Mouse (Mus musculus) hindbrain, embryonic 15.5 days (tissue): ENCODE measurements around the gene Cnot10. TPM values are rescaled to one million over a fixed set of nuclear protein-coding genes. Genes with fewer than 3 reads are reported as not detected.

Experiments
- ATAC-seq: fragments of 200-750 bp; cut with Nextera tagmentation; 2 replicates; pipeline ENCODE4 v1.8.0; 2017; ENCODE audit warnings: low read depth, moderate number of reproducible peaks, moderate TSS enrichment; ENCODE audit not compliant: low FRiP score
- H3K27ac ChIP-seq: fragments of 300-500 bp; sonication (generic); replicated peaks from 2 replicates; pipeline ENCODE4 v1.5.1; 2015; ENCODE audit warnings: mild to moderate bottlenecking, inconsistent platforms
- H3K27me3 ChIP-seq: fragments of 300-500 bp; sonication (generic); 2 replicates; pipeline ENCODE4 v1.6.1; 2015; ENCODE audit warnings: control low read depth, inconsistent platforms
- H3K36me3 ChIP-seq: fragments of 300-500 bp; sonication (generic); 2 replicates; pipeline ENCODE4 v1.6.1; 2015; ENCODE audit warnings: control low read depth, inconsistent platforms
- H3K4me1 ChIP-seq: fragments of 300-500 bp; sonication (generic); replicated peaks from 2 replicates; pipeline ENCODE4 v1.6.1; 2015; ENCODE audit warnings: control low read depth, inconsistent platforms
- H3K4me2 ChIP-seq: fragments of 300-500 bp; sonication (generic); 2 replicates; pipeline ENCODE4 v1.6.1; 2015; ENCODE audit warnings: moderate library complexity, mild to moderate bottlenecking, inconsistent platforms
- H3K4me3 ChIP-seq: fragments of 300-500 bp; sonication (generic); 2 replicates; pipeline ENCODE4 v1.5.1; 2015; ENCODE audit warnings: mild to moderate bottlenecking, inconsistent platforms
- H3K9ac ChIP-seq: fragments of 300-500 bp; sonication (generic); 2 replicates; pipeline ENCODE4 v1.6.1; 2015; ENCODE audit warnings: inconsistent platforms
- H3K9me3 ChIP-seq: fragments of 300-500 bp; sonication (generic); 2 replicates; pipeline ENCODE4 v1.6.1; 2016; ENCODE audit warnings: control low read depth, inconsistent platforms
- WGBS: fragments of 180-500 bp; shearing (Covaris S2); methylation state at CpG from one replicate; pipeline ENCODE4 v1.1.7; 2015; 5-methylcytosine and 5-hydroxymethylcytosine counted together
- polyA plus RNA-seq: library from polyadenylated mRNA; unstranded; fragments of >200 nt; fragmentation: Nextera tagmentation; extraction: Ambion mirVana; gene quantifications from 2 replicates; pipeline ENCODE4 v1.2.1, GENCODE M21; 2015

Gene Cnot10
- polyA plus RNA-seq, 1 experiment from 2014 or later, result 53.2 TPM

DNA sequence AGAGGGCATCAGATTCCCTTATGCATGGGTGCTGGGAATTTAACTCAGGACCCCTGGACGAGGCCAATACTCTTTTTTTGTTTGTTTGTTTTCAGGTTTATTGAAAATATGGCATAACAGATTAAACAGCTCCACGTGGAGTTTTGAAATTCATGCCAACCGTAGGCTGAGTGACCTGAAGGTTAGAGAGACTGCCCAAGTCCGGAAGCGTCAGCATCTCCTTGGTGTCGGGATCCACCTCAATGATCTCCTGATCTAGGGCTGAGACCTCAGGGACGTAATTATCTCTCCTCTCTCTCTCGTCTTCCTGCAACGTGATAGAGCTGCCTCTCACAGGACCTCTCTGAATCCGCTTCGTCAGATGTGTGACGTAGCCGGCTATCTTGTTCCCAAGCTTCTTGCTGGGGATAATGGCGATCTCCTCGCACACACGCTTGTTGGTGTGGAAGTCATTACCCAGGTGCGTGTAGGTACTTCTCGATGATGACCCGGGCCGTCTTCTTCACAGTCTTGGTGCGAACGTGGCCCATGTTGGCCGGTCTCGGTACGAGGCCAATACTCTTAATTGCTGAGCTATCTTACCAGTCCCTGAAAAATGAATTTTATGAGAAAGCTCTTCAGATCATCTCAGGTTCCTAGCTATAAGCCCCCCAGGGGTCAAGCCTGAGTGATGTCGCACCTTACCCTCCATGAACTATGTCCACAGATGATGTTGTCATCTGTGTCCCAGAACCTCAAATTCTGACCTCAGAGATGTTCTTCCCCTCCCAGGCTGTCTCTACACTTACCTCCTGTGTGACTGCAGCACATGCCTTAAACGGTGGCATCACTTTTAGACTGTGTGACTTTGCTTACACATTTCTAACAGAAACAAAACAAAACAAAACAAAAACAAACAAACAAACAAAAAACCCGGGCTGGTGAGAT is 7.8 kb upstream of the Cnot10 start:
- no peak overlapping the region for H3K4me2 ChIP-seq
- no peak overlapping the region for H3K27ac ChIP-seq
- WGBS, result 84% methylated on average over 28 of the region's 28 CpGs
- H3K9me3 ChIP-seq, result no peaks in the 10 kb centered on the region
- peaks cover 18% of the 10 kb centered on the region for H3K27me3 ChIP-seq
- H3K9ac ChIP-seq, result no peak overlapping the region
- ATAC-seq, result no peak
- no peaks in the 10 kb centered on the region for H3K36me3 ChIP-seq
- H3K4me3 ChIP-seq, result no peak overlapping the region
- H3K4me1 ChIP-seq, result no peaks in the 10 kb centered on the region

- 89% methylated on average over 12 of the region's 12 CpGs for WGBS
- H3K4me3 ChIP-seq, result no peak overlapping the region
- H3K27ac ChIP-seq, result no peak overlapping the region
- H3K36me3 ChIP-seq, result no peaks in the 10 kb centered on the region
- no peaks in the 10 kb centered on the region for H3K4me1 ChIP-seq
- H3K27me3 ChIP-seq, result peaks cover 23% of the 10 kb centered on the region
- no peak overlapping the region for H3K4me2 ChIP-seq
- ATAC-seq, result no peak
- H3K9me3 ChIP-seq, result no peaks in the 10 kb centered on the region
- no peak overlapping the region for H3K9ac ChIP-seq
Observed at GRCm38 (mm10) chr9:114646556-114647505, 6.8 kb upstream of the Cnot10 start.

DNA sequence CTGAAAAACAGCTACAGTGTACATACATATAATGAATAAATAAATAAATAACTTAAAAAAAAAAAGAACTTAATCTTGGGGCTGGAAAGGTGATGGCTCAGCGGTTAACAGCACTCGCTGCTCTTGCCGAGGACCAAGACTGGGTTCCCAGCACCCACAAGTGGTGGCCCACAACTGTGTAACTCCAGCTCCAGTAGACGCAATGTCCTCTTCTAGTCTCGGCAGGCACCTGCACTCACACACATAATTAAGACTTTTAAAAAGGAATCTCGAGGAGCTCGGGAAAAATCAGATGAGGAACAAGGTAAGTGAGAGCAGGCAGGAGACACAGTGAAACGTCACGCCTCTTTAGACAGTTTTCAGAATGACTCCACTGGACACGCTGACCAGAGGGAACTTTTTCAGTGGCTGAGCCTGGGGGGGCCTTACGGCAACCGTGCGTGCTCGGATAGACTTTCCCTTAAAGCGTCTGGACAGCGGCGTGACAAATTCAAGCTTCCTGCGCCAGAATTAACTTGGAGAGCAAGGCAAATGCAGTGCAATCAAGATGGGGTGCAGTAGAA is 717 bp downstream of the Cnot10 start:
- Histone ChIP-seq H3K9ac (peak overlapping the region; percentile 84), H3K27me3 (peaks cover 23% of the 10 kb centered on the region), H3K4me2 (peak overlapping the region; percentile 95), H3K4me1 (peaks cover 26% of the 10 kb centered on the region), H3K4me3 (peak overlapping the region; percentile 60), H3K27ac (peak overlapping the region; percentile 84), H3K36me3 (0 out of 2 replicates have a peak, but pooled peaks cover 4% of the 10 kb centered on the region), H3K9me3 (no peaks in the 10 kb centered on the region)
- WGBS, result 16% methylated on average over 18 of the region's 18 CpGs
- ATAC-seq, result peak; percentile 13; the same call in 1 of the 2 replicates

GRCm38 (mm10) chr9:114636751-114637150 is 3.2 kb downstream of the Cnot10 start:
- no peak overlapping the region for H3K4me2 ChIP-seq
- peaks cover 26% of the 10 kb centered on the region for H3K4me1 ChIP-seq
- 72% methylated on average over 3 of the region's 3 CpGs for WGBS
- H3K9me3 ChIP-seq, result no peaks in the 10 kb centered on the region
- peaks cover 7% of the 10 kb centered on the region; the same call in 1 of the 2 replicates for H3K36me3 ChIP-seq
- H3K4me3 ChIP-seq, result no peak overlapping the region
- 0 out of 2 replicates have a peak, but pooled peaks cover 3% of the 10 kb centered on the region for H3K27me3 ChIP-seq
- no peak overlapping the region for H3K27ac ChIP-seq
- no peak overlapping the region for H3K9ac ChIP-seq
- ATAC-seq, result no peak

- H3K36me3 ChIP-seq, result peaks cover 10% of the 10 kb centered on the region
- no peak overlapping the region for H3K4me3 ChIP-seq
- H3K4me1 ChIP-seq, result peaks cover 26% of the 10 kb centered on the region
- H3K27ac ChIP-seq, result no peak overlapping the region
- no peaks in the 10 kb centered on the region for H3K9me3 ChIP-seq
- H3K4me2 ChIP-seq, result no peak overlapping the region
- whole genome bisulfite sequencing, result 95% methylated on average over 4 of the region's 4 CpGs
- no peak for ATAC-seq
- no peak overlapping the region for H3K9ac ChIP-seq
- H3K27me3 ChIP-seq, result no peaks in the 10 kb centered on the region
Observed at GRCm38 (mm10) chr9:114636150-114636549, 3.8 kb downstream of the Cnot10 start.

GRCm38 (mm10) chr9:114632331-114632730 is 7.7 kb downstream of the Cnot10 start:
- no peak overlapping the region for H3K9ac ChIP-seq
- H3K27ac ChIP-seq, result no peak overlapping the region
- no peaks in the 10 kb centered on the region for H3K9me3 ChIP-seq
- no peak overlapping the region for H3K4me3 ChIP-seq
- ATAC-seq, result no peak
- H3K4me1 ChIP-seq, result peaks cover 8% of the 10 kb centered on the region
- no peaks in the 10 kb centered on the region for H3K27me3 ChIP-seq
- H3K36me3 ChIP-seq, result peaks cover 30% of the 10 kb centered on the region
- 90% methylated on average over 4 of the region's 4 CpGs for WGBS
- no peak overlapping the region for H3K4me2 ChIP-seq

- Histone ChIP-seq H3K9me3 (no peaks in the 10 kb centered on the region), H3K36me3 (peaks cover 62% of the 10 kb centered on the region)
- WGBS, result 84% methylated on average over 4 of the region's 4 CpGs
Observed at GRCm38 (mm10) chr9:114626726-114627125, 13.3 kb downstream of the Cnot10 start.

GRCm38 (mm10) chr9:114624178-114624577 is 15.8 kb downstream of the Cnot10 start:
- Histone ChIP-seq H3K27me3 (no peaks in the 10 kb centered on the region), H3K4me2 (no peak overlapping the region), H3K9ac (no peak overlapping the region), H3K4me1 (no peaks in the 10 kb centered on the region), H3K36me3 (peaks cover 74% of the 10 kb centered on the region), H3K9me3 (no peaks in the 10 kb centered on the region), H3K4me3 (no peak overlapping the region), H3K27ac (no peak overlapping the region)
- no peak for ATAC-seq
- WGBS, result 98% methylated on average over 6 of the region's 6 CpGs

More at GRCm38 (mm10) chr9:114626726-114627125, 13.3 kb downstream of the Cnot10 start:
- no peak overlapping the region for H3K9ac ChIP-seq
- ATAC-seq, result no peak
- no peak overlapping the region for H3K4me2 ChIP-seq
- H3K27me3 ChIP-seq, result no peaks in the 10 kb centered on the region
- no peaks in the 10 kb centered on the region for H3K4me1 ChIP-seq
- no peak overlapping the region for H3K27ac ChIP-seq
- H3K4me3 ChIP-seq, result no peak overlapping the region

DNA sequence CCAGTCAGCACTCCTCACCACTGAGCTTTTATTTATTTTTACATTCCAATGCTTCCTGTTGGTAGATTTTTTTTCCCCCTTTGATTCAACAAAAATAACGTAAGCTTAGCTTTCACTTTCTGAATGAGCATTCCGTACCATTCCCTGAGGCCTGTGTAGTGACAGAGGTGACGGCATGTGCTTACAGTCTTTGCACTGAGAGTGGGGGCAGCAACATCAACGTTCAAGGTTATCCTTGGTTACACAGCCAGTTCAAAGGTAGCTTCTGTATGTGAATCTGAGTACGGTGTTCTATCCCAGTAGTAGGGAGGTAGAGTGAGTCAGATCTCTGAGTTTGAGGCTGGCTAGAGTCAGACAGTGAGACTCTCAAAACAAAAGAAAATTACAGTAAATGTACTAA is 18.8 kb downstream of the Cnot10 start:
- no peak for ATAC-seq
- H3K4me2 ChIP-seq, result no peak overlapping the region
- no peaks in the 10 kb centered on the region for H3K9me3 ChIP-seq
- WGBS, result 91% methylated on average over 5 of the region's 5 CpGs
- H3K36me3 ChIP-seq, result peaks cover 65% of the 10 kb centered on the region
- no peaks in the 10 kb centered on the region for H3K4me1 ChIP-seq
- no peak overlapping the region for H3K9ac ChIP-seq
- no peak overlapping the region for H3K27ac ChIP-seq
- no peak overlapping the region for H3K4me3 ChIP-seq
- H3K27me3 ChIP-seq, result no peaks in the 10 kb centered on the region

DNA sequence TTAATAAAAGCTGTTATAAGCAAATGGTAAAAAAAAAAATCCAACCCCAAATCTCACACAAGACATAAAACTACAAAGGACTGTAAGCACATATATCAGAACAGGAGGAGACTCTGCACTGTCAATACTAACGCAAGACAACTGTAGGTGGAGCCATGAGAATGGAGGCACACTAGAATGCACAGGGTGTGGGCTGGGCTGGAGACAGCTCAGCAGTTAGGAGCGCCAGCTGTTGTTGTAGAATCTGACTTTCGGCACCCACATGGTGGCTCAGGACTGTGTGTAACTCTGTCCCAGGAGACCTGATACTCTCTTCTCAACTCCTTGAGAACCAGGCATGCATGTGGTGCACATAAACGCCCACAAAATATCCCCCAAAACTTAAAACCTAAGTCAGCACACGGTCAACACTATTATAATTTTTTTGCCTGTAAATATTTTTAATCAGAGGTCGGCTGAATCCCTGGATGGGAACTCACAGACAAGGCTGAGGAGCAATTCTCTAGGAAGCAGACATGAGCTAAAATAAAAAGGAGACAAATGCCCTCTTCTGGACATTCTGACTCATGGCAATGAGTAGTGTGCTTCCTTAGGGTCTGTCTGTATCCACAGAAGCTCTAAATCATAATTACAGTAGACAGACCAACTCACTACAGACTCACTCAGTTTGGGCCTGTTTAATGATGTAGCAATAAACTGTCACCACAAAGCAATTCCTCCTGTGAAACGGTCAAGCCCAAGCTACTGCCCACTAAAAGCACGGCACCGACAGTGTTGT is 25.6 kb downstream of the Cnot10 start:
- peaks cover 66% of the 10 kb centered on the region for H3K36me3 ChIP-seq
- WGBS, result 80% methylated on average over 9 of the region's 9 CpGs

GRCm38 (mm10) chr9:114613026-114613425 is 27.0 kb downstream of the Cnot10 start:
- H3K36me3 ChIP-seq, result peaks cover 69% of the 10 kb centered on the region
- no peaks in the 10 kb centered on the region for H3K27me3 ChIP-seq

More for the DNA sequence above, 25.6 kb downstream of the Cnot10 start:
- ATAC-seq, result no peak
- H3K27me3 ChIP-seq, result no peaks in the 10 kb centered on the region
- H3K4me3 ChIP-seq, result no peak overlapping the region
- no peak overlapping the region for H3K4me2 ChIP-seq
- no peaks in the 10 kb centered on the region for H3K4me1 ChIP-seq
- H3K9me3 ChIP-seq, result no peaks in the 10 kb centered on the region
- no peak overlapping the region for H3K9ac ChIP-seq
- no peak overlapping the region for H3K27ac ChIP-seq

More at GRCm38 (mm10) chr9:114613026-114613425, 27.0 kb downstream of the Cnot10 start:
- Histone ChIP-seq H3K4me1 (no peaks in the 10 kb centered on the region), H3K9me3 (no peaks in the 10 kb centered on the region), H3K27ac (no peak overlapping the region), H3K9ac (no peak overlapping the region), H3K4me2 (no peak overlapping the region), H3K4me3 (no peak overlapping the region)
- 97% methylated on average over 4 of the region's 4 CpGs for WGBS
- ATAC-seq, result no peak
